Mouse (Mus musculus) thymus, postnatal 0 days (tissue): ENCODE measurements around the gene Pgls. TPM values are rescaled to one million over a fixed set of nuclear protein-coding genes. Genes with fewer than 3 reads are reported as not detected.

Experiments
- DNase-seq: peaks from one replicate; pipeline ENCODE4 v3.0.0-alpha.2; 2015; ENCODE audit warnings: low spot score
- microRNA-seq: library from miRNA; unstranded; fragments of <30 nt; microRNA quantifications from one replicate; pipeline ENCODE4, GENCODE M21; 2016; ENCODE audit warnings: borderline number of aligned reads
- polyA plus RNA-seq: library from polyadenylated mRNA; unstranded; fragments of >200 nt; fragmentation: Nextera tagmentation; extraction: Ambion mirVana; gene quantifications from 2 replicates; pipeline ENCODE4 v1.2.1, GENCODE M21; 2015

Gene Pgls
- polyA plus RNA-seq, 1 experiment from 2014 or later = 346 TPM

DNA sequence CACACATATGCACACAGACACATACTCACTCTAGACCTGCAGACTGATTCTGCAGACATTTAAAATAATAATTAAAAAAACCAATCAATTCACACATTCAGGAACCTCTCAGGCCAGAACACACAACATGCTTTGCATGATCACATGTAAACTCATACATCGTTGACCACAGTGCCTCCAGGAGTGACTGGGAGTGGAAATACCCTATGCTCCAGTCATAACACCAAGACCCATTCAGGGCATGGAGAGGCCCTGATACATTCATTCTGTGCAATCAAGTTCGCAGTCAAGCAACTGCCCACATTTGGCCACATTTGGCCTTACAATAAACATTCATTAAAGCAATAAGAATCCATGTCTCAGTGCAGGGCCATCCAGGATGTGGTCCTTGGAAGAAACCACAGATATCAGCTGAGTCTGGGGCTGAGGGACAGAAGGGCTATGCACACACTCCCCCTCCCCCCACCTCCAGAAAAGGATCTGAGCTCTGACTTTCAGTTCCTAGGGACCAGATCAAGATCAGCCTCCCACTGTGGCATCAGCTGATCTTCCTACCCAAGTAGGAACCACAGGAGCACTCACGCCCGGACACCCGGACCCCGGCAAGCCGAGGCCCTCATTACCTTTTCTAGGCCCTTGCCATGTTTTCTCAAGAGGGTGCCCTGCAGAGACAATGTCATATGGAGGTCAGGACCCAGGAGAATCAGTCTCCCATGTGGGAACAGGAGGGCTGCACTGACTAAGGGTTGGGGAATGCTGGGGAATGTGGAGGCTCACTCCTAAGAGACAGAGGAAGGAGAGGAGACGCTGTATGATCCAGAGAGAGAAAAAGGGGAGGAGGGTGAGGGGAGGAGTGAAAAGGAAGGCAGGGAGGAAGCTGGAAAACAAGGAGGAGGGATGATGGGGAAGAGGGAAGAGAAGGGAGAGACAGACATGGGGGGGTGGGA, 45.4 kb downstream of the Pgls start:
- no peak for DNase-seq

DNA sequence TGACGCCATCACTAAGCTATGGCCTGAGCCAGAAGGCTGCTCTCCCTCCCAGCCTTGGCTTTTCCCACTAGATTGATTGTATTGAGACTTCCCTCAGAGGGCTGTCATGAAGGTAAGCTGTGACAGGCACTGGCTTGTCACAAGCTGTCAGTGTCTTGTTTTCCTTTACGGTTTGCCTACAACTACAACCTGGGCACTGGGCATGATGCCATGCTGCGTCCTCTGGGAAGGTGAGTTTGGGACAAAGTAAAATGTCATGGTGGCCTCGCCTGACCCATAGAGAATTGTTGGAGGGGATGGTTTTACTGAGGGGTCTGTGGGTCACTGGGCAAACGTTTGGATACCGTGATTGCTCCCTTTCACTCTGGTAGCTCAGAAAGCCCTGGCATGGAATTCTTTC, 46.3 kb downstream of the Pgls start:
- DNase-seq = no peak

DNA sequence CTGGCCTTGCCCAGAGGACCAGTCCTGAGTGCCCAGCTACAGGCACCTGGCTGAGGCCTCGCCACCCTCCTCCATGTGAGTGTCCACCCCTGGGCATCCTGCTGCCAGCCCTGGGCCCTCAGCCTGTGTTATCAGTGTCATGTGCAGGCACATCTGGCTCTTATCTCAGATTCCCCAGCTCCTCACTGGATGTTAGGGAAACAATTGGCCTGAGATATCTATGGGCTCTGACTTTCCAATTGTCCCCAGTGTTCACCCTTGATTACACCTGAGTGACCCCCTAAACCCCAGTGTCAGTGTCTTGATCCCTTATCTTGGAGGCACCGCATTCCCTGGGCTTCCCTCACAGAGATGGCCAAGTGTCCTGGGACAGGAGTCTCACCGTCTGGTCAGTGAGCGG, 47.3 kb downstream of the Pgls start:
- DNase-seq = no peak

DNA sequence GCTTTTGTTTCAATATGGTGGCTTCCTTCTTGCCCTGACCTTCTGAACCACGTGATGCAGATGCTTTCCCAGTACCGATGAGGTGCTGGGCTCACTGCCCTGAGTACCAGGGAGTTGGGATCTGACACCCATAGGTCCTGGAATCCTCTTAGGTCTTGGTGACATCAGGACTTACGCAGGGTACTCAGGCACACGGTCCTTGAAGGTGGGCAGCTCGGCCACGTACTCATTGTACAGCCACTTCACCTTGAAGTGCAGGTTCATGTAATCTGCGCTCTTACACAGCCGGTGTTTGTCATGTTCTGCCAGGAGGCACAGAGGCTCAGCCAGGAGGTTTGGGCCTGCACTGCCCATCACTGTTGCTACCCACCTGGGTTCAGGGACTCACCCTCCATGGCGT, 53.5 kb downstream of the Pgls start:
- no peak for DNase-seq

Small RNA genes within 50 kb of the gene (microRNA-seq; reads per million reads assigned to microRNA genes)
- not detected for gene Mir6769b

Other genes with a start within 250 kb of the Pgls start
- 143 and 152 TPM in 2 replicates for gene Use1, start 225.3 kb upstream of the Pgls start, polyA plus RNA-seq
- gene Ocel1, start 220.9 kb upstream of the Pgls start, polyA plus RNA-seq = 17.4 and 19.2 TPM in 2 replicates
- gene Nr2f6, start 210.2 kb upstream of the Pgls start, polyA plus RNA-seq = 17.7 and 18.4 TPM in 2 replicates
- gene Ushbp1, start 196.4 kb upstream of the Pgls start, polyA plus RNA-seq = 4.7 and 5.1 TPM in 2 replicates
- gene Babam1, start 195.3 kb upstream of the Pgls start, polyA plus RNA-seq = 83.2 and 87.4 TPM in 2 replicates
- gene Ankle1, start 186.2 kb upstream of the Pgls start, polyA plus RNA-seq = 15.3 and 25.1 TPM in 2 replicates
- gene Abhd8, start 128.5 kb upstream of the Pgls start, polyA plus RNA-seq = 190 and 219 TPM in 2 replicates
- gene Mrpl34, start 127.2 kb upstream of the Pgls start, polyA plus RNA-seq = 221 TPM in 2 replicates
- 154 and 157 TPM in 2 replicates for gene Dda1, start 123.0 kb upstream of the Pgls start, polyA plus RNA-seq
- gene Ano8, start 106.2 kb upstream of the Pgls start, polyA plus RNA-seq = 0.68 and 1.4 TPM in 2 replicates
- 17.8 TPM in 2 replicates for gene Gtpbp3, start 104.1 kb upstream of the Pgls start, polyA plus RNA-seq
- gene Plvap, start 80.4 kb upstream of the Pgls start, polyA plus RNA-seq = 27.5 and 31.6 TPM in 2 replicates
- 0.08 and 0.15 TPM in 2 replicates for gene Ccdc194, start 66.5 kb upstream of the Pgls start, polyA plus RNA-seq
- gene Bst2, start 54.7 kb upstream of the Pgls start, polyA plus RNA-seq = 158 TPM in 2 replicates
- 98.3 and 101 TPM in 2 replicates for gene Mvb12a, start 49.3 kb upstream of the Pgls start, polyA plus RNA-seq
- 13.0 and 13.1 TPM in 2 replicates for gene Tmem221, start 33.3 kb upstream of the Pgls start, polyA plus RNA-seq
- gene Nxnl1, start 25.6 kb upstream of the Pgls start, polyA plus RNA-seq = 1.1 and 1.3 TPM in 2 replicates
- 32.4 and 33.8 TPM in 2 replicates for gene Slc27a1, start 23.3 kb upstream of the Pgls start, polyA plus RNA-seq
- gene Fam129c, start 5.5 kb downstream of the Pgls start, polyA plus RNA-seq = 9.4 and 11.2 TPM in 2 replicates
- gene Colgalt1, start 18.8 kb downstream of the Pgls start, polyA plus RNA-seq = 37.9 and 38.9 TPM in 2 replicates
- 0.58 and 0.68 TPM in 2 replicates for gene Unc13a, start 79.6 kb downstream of the Pgls start, polyA plus RNA-seq
- 17.0 and 20.3 TPM in 2 replicates for gene Jak3, start 84.1 kb downstream of the Pgls start, polyA plus RNA-seq
- gene Insl3, start 97.0 kb downstream of the Pgls start, polyA plus RNA-seq = 3.7 and 6.7 TPM in 2 replicates
- gene B3gnt3, start 109.6 kb downstream of the Pgls start, polyA plus RNA-seq = 2.1 and 2.7 TPM in 2 replicates
- 123 and 127 TPM in 2 replicates for gene Fcho1, start 133.5 kb downstream of the Pgls start, polyA plus RNA-seq